Mouse (Mus musculus): ENCODE data around the gene Stk4.
A peak's percentile ranks its signal among the peaks of the same experiment; 100 is the strongest.
"Not testable (repeated sequence)": the region's sequence is repeated elsewhere in the genome, so short reads cannot be mapped to it uniquely, and the experiment has no call there.

Stk4 gene

DNA sequence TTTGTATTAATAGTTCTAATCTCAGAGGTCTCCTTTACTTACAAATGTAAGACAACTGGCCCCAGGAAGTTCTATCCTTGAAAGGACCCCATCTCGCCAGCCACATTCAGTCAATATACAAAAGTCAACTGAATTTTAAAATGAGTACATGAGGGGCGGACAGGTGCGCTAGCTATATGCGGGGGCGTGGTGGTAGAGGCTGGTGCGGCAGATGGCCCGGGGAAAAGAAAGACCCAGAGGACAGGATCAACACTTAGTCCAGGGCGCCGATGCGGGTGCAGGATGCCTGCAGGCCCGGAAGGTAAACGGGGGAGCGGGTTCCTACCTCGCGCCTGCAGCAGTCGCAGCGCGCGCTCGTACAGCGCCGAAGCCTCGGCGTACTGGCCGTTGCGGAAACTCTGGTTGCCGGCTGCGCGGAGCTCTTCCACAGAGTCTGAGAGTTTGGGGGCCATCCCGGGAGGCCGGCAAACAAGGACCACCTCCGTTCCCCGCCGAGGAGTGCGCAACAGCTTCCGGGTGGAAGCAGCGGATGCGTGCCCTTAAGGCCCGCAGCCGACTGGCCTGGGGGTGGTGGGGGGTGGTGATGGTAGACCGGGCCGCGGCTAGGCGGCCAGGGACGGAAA is at the start of gene Stk4:
TSS of gene Stk4 (plus strand) at position 181 of the 623 bp plus-strand sequence.
- DNase-seq (ENCODE audit: low read depth, low spot score), result no peak

DNA sequence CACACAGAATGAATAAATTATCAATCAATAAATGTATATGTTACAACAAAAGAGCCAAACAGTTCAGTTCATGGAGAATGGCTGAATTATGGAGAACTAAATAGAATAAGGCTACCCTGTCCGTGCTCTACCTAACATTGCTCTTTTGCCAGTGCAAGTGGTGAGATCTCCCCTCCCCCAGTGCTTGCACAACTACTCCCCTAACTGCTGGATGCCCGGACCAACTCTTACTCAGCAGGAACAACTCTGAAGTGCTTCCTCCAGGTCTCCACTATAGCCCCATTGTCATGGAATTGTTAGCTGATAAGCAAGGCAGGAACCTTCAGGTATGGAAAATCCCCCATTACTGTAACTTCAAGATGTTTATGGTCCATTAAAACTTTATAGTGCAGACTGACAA is 48.0 kb upstream of the Stk4 start:
- no peak for DNase-seq (ENCODE audit: low read depth, low spot score)

DNA sequence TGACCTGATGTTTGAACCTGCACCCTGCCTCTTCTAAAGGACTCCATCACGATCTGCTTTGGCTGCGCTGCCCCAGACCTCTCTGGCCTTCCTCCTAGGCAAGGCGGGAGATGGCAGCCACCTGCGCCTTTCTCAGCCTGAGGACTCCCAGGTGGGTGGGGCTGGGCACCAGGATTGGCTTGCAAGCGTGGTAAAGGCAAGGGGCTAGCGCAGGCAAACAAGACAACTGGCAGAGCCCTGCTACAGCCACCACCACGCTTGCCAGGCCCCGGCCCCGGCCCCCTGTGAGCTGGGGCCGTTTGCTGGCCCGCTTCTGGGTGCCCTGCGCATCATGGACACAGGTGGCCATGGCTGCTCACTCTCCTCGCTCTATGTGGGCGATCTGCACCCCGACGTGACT is 45.0 kb upstream of the Stk4 start, which contains the start of gene Pabpc1l:
TSS of gene Pabpc1l (plus strand) at position 301 of the 400 bp plus-strand sequence.
- DNase-seq (ENCODE audit: low read depth, low spot score), result no peak

DNA sequence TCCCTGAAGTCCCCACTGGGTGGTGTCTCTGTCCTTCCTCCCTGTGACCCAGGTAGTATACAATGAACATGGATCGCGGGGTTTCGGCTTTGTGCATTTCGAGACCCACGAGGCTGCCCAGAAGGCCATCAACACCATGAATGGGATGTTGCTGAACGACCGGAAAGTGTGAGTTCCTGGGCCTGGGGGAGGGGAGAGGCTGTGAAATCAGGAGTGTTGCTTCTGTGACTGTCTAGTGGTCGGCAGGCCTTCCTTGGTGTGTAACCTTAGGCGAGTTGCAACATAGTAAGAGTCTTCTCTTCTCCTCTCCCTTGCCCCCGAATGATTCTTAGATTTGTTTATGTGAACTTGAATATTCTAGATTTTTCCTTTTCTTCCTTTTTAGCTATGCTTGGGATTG is 39.0 kb upstream of the Stk4 start:
- DNase-seq (ENCODE audit: low read depth, low spot score), result no peak

DNA sequence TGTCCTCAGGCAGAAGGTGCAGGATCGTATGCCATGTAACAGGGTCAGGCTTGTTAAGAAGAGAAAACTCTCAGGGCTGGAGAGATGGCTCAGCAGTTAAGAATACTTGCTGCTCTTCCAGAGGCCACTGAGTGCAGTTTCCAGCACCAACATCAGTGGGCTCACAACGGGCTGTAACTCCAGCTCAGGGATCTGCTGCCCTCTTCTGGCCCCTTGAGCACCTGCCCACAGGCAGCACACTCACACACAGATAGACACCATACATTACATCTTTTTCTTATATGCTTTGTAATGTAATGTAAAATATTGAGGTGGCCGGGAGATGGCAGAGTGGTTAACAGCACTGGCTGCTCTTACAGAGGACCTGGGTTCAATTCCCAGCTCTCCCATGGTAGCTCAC is 37.1 kb upstream of the Stk4 start:
- DNase-seq (ENCODE audit: low read depth, low spot score), result no peak

DNA sequence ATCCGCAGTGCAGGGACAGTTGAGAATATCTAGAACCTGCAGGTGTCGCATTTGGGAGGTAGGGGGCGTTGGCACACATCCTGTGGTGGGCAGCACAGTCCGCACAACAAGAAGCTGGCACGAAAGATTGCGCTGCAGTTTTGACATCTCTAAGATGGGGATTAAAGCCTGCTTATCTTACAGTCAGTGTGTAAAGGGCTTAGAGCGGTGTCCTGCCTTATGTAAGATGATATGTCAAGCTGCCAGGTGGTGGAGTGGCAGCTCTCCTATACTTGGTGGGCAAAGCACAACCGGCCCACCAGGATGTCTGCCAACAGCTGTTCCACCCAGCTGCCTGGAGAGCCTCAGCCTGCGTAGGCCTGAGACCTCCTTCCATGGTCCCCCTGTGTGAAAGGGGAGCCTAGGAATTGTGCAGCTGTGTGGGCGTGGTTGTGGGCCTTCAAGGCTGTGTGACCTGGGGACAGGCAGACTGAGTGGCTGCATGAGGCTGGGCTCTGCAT is 33.6 kb upstream of the Stk4 start:
- no peak for DNase-seq (ENCODE audit: low read depth, low spot score)

DNA sequence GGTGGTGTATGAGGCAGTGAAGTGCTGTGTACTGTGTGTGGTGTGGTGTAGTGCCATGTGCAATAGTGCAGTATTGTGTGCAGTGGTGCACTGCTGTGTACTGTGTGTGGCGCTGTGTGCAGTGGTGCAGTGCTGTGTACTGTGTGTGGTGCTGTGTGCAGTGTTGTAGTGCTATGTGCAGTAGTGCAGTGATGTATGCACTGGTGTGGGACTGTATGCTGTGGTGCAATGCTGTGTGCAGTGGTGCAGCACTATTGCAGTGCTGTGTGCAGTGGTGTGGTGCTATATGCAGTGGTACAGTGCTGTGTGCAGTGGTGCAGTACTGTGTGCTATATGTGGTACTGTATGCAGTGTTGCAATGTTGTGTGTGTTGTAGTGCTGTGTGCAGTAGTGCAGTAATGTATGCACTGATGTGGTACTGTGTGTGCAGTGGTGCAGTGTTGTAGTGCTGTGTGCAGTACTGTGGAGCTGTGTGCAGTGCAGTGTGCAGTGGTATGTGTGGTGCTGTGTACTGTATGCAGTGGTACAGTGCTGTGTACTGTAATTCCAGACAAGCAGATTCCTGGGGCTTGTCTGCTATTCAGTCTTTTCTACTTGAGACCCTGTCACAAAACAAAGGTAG is 31.6 kb upstream of the Stk4 start:
- no peak for DNase-seq (ENCODE audit: low read depth, low spot score)

DNA sequence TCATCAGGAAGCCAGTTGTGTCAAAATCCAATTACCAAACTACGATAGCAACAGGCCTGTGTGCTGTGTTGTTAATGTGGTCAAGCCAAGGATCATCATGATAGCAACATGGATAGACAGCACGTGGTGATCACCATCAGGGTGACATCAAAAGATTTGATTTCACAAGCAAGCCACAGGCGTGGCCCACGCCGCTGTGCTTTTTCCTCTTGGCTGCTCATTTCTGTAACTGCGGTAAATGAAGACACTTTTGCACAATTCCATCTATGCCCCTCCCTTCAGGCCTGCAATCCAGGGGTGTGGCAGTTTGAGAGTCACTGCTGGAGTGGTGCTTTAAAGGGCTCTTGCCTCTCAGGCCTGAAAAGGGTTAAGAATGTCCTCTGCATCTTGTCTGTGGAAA is 29.2 kb upstream of the Stk4 start:
- DNase-seq (ENCODE audit: low read depth, low spot score), result no peak

DNA sequence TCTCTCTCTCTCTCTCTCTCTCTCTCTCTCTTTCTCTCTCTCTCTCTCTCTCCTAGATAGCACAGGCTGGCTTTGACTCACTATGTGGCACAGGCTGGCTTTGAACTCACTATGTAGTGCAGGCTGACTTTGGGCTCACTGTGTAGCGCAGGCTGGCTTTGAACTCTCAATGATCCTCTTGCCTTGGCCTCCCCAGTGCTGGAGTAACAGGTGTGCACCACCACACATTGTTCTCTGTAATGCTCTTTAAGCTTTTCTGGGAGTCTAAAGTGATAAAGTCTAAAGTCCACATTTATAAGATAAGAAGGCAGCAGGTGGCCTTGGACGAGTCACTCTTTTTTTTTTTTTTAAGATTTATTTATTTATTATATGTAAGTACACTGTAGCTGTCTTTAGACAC is 28.6 kb upstream of the Stk4 start:
- no peak for DNase-seq (ENCODE audit: low read depth, low spot score)

DNA sequence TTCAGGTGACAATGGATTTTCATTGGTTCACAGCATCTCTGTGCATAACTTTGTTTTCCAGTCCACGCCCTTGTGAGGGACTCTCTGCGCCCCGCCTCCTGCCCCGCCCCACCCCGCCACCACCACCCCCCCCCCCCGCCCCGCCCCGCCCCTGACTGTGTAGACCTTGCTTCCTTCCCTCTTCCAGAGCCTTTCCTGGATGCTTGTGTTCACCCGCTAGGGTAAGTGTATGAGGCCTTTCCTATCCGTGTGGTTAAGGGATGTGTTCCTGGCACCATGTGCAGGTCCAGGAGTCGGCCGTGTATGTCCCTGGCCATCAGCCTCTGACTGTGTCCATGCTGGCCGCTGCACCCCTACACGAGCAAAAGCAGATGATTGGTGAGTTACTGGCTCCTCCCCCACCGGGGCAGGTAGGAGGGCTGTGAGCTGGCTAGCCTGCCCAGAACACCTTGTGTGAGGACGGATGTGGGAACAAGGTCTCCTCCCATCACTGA is 22.9 kb upstream of the Stk4 start:
- no peak for DNase-seq (ENCODE audit: low read depth, low spot score)

DNA sequence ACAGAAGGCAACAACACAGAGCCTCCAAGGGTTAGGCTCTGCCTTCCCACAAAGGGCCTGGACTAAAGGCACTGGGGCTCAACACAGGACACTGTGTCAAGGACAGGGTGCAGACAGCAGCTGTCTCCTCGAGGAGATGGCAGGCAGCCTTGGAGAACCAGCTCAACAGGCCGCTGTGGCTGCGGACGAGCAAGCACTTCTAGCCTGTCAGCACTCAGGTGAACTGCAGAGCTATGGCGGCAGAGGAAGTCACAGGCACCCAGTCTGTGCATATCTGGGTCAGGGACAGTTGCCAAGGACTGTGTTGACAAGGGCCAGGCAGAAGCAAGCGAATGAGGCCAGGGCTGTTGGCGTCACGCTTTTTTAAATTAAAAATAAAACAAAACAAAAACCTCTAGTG is 16.4 kb upstream of the Stk4 start:
- DNase-seq (ENCODE audit: low read depth, low spot score), result no peak

DNA sequence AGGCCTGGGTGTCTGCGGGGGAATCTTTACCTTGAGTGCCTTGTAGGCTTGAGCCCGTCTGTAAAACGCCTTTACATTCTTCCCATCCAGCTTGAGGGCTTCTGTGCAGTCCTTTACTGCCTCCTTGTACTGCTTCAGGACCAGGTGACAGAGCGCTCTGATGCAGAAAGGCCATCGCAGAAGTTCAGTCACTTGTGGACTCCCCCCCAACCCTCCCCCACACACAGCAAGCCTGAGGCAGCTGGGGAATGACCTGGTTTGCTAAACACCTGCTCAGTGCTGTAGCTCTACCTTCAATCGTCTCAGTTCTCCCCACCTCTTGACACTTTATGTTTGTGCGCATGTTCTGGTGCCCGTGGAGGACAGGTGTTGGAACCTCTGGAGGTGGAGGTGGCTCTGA is 15.5 kb upstream of the Stk4 start:
- no peak for DNase-seq (ENCODE audit: low read depth, low spot score)

DNA sequence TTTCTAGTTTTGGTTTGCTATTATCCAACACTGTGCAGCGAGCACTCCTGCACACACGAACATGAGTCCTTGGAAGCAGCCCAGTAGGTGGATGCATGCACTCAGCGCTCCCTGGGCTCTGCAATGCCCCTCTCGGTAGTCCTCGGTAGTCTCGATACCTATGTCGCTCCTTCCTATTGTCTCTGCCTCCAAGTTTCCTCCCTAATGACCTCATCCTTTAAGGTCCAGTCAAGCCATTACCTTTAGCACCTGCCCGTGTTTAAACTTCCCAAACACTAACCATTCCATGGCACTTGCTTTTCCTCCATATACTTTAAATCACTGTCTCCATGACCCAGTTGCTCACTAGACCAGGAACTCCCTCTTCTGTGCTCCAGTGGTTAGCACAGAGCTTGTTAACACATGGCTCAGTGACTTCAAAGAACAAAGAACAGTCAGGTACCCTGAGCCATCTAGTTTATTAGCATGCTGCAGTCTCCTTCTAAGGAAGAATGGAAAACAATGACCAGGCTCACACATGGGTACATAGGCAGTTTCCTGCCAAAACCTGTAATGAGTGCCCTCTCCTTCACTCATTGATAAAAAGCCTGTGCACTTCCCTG is 10.4 kb upstream of the Stk4 start:
- no peak for DNase-seq (ENCODE audit: low read depth, low spot score)

DNA sequence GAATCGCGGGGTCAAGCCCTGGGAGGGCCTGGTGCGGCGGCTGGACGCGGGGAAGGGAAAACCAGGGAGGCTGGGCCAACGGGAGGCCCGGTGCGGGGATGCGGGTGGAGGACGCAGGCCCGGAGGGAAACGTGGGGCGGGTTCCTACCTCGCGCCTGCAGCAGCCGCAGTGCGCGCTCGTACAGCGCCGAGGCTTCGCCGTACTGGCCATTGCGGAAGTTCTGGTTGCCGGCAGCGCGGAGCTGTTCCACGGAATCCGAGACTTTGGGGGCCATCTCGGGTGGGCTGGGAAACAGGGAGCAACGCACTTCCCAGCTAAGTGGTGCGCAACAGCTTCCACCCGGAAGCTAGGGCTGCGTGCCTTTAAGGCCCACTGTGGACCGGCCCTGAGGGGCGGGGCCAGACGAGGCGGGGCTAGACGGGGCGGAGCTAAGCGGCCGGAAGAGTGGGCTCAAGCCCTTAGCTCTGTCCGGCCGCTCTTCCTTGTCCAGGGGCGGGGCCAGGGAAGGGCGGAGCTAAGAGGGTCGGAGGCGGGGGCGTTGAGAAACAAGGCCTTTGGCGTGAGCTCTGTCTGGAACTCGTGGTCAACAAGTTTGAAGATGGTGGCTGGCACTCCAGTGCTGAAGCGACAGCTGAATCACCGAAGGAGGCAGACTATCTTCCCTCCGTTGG is 779 bp downstream of the Stk4 start, which contains the start of gene Tomm34:
TSS of gene Tomm34 (minus strand) at position 405 of the 672 bp plus-strand sequence.
- peak; percentile 91 for DNase-seq (ENCODE audit: low read depth, low spot score)

DNA sequence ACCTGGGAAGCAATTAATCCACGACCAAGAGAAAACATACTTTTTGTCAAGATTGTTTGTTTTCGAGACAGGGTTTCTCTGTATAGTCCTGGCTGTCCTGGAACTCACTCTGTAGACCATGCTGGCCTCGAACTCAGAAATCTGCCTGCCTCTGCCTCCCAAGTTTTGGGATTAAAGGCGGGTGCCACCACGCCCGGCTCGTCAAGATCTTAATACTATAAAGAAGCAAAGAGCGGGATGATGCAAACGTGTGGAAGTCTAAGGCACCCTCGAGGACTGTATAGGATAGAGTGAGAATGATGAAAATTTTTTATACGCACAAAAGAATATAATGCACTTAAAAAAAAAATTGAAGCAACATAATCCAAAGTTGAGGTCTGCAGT is 1.3 kb downstream of the Stk4 start:
- DNase-seq (ENCODE audit: low read depth, low spot score), result not testable (repeated sequence)

DNA sequence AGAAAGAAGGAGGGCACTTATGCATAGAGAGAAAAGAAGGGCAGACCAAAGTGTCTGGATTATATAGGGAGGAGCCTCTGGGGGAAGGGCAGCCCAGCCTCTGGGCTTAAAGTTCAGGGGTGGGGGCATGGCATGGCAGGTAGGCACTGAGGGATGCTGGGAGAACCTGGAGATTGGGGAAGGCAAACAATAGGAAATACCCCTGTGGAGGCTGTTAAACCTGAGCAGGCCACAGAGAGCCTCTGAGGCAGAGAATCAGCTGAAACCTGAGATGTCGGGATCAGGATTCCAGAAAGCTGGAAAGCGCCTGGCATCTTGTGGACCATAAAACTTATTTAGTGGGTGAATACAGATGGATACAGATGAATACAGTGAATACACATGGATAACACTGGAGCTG is 2.0 kb downstream of the Stk4 start:
- DNase-seq (ENCODE audit: low read depth, low spot score), result no peak

DNA sequence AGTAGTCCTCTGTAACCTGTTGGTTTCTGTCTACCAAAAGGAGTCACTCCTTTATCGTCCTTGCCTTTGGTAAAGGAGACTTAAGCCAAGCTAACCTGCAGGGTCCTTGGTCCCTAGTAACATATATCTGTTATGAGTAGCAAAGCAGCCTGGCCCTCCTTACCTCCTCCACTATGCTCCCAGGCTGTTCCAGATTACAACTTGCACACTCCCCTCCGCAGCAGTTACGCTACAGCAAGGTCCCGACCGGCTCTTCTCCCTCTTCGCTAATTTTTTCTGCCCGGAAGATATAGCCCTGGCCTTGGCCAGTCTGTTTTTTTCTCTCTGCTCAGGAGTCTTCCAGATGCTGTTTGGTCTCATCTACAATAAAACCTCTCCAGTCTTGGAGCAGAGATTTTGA is 3.0 kb downstream of the Stk4 start:
- DNase-seq (ENCODE audit: low read depth, low spot score), result no peak

DNA sequence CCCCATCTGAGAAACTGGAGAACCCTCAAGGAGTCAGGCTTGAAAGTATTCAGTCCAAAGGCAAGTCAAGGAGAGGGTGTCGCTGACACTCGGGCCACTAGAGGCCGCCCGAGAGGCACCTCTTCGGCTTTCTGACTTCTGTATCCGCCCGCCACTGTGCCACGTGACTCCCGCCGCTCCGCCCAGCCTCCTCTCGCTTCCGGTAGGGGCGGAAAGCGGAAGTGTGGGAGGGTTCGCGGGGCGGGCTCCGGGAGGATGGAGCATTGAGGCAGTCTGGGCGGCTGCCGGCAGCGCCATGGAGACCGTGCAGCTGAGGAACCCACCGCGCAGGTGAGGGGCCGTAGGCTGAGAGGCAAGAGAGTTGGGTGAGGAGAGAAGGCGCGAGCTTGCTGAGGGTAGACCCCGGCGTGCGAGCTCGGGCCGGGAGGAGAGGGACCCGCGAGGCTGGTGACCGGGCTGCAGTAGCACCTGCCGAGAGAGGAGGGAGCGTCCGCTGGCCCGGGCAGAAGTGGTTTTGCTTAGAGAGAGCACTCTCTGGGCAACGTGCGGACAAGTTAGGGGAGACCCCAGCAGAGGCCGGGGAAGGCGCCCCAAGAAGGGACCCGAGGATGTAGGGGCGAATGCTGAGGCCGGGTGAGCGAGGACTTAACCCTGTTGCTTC is 3.9 kb downstream of the Stk4 start:
- DNase-seq (ENCODE audit: low read depth, low spot score), result peak; percentile 91

DNA sequence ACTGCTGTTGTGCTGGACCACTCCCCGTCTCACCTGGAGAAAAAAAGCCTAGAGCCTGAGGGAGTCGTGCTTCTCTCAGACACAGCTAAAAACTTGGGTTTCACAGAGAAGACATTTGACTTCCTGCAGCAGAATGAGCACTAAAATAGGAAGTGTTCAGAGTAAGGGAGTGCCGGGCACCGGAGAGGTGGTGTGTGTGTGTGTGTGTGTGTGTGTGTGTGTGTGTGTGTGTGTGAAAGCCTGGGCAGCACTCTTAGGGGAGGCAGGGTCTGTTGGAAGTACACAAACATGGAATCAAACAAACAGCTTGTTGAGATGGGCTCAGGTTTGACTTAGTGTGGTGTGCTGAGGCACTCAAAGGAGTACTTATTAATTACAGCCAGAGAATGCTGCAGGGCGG is 5.0 kb downstream of the Stk4 start:
- DNase-seq (ENCODE audit: low read depth, low spot score), result no peak

DNA sequence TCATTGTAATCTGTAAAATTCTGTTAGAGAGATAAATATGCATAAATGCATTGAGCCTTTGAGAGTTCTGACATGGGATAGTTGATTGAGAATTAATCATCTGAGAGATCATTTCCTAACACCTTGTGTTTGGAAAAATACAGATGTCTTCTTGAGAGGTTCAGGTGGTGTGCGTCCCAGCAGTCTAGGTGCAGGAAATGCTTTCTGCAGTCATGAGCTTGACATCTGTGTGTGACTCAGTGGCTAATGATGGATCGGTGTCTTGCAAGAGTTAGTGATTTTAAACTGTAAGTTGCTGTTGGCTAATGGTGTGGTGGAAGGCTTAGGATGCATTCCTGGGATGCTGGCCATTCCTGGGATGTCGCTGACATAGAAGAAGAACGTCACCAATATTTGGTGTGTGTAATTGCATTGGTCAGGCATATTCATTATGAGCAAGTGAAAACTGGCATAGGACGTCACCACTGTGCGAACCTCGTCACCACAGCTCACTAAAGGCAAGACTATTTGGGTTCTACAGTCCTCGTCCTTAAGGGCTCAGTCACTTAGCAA is 6.8 kb downstream of the Stk4 start:
- DNase-seq (ENCODE audit: low read depth, low spot score), result no peak

DNA sequence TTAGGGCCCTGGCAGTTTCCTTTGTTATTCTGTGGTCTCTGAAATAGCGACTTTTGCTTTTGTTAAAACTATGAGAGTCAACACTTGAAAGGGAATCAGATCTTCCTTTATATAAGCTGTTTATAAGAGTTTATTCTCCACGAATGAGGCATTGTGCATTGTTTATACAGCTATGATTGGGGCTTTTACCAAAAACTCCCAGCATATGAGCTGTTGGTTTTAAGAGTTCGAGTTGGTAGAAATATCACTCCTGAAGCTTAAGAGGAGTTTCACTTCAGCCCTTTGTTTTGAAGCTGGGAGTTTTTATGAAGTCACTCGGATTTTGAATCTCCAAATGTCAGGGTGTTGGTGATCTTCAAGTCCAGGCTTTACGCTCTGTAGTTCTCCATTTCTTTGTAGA is 7.8 kb downstream of the Stk4 start:
- no peak for DNase-seq (ENCODE audit: low read depth, low spot score)

DNA sequence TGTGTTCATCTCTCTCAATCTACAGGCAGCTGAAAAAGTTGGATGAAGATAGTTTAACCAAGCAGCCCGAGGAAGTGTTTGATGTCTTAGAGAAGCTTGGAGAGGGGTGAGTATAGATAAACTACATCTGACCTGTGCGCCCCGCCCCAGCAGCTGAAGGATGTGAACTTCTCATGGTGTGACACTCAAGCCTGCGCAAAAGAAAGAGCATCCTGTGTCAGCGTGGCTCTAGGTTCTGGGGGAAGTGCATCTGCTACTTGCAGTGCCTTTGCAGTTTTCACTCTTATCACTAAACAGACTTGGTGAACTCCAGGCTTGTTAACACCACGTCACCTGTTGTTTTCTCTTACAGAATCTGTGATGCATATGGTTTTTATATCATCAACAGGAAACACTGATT is 9.4 kb downstream of the Stk4 start:
- no peak for DNase-seq (ENCODE audit: low read depth, low spot score)

All from WW6 (cell line).